Mouse (Mus musculus) ES-E14 (cell line): ENCODE results near the gene Gm10577. TPM values are rescaled to one million over a fixed set of nuclear protein-coding genes. Genes with fewer than 3 reads are reported as not detected.

Experiments
- DNase-seq: peaks from one replicate; pipeline ENCODE4 v3.0.0-alpha.2; 2013; ENCODE audit warnings: low read depth, low spot score
- H3K27ac ChIP-seq: 2 replicates; pipeline ENCODE4 v1.5.1; 2012; ENCODE audit warnings: low read depth, mild to moderate bottlenecking, low read length, moderate library complexity, mixed read lengths; ENCODE audit not compliant: poor library complexity, insufficient read depth, severe bottlenecking
- H3K36me3 ChIP-seq: 2 replicates; pipeline ENCODE4 v1.6.1; 2012; ENCODE audit warnings: mild to moderate bottlenecking, low read length, moderate library complexity, mixed read lengths; ENCODE audit not compliant: control insufficient read depth, poor library complexity, insufficient read depth, severe bottlenecking
- H3K4me1 ChIP-seq, 2 experiments: fragments of 150-350 bp in 1 of 2; sonication (generic) in 1 of 2; 2 replicates each; pipeline ENCODE4 v1.6.1; 2012; ENCODE audit warnings: low read length in 2 of 2, mild to moderate bottlenecking in 1 of 2, mixed read lengths in 1 of 2; ENCODE audit not compliant: control insufficient read depth in 2 of 2, insufficient read depth in 2 of 2, poor library complexity in 1 of 2
- H3K4me3 ChIP-seq, 2 experiments: fragments of 150-350 bp in 1 of 2; sonication (generic) in 1 of 2; 2 replicates each; pipeline ENCODE4 v1.5.1; 2012; ENCODE audit warnings: low read length in 2 of 2, low read depth in 1 of 2, mild to moderate bottlenecking in 1 of 2, mixed read lengths in 1 of 2; ENCODE audit not compliant: insufficient read depth in 1 of 2, poor library complexity in 1 of 2, severe bottlenecking in 1 of 2
- H3K9ac ChIP-seq: 2 replicates; pipeline ENCODE4 v1.6.1; 2012; ENCODE audit warnings: low read depth, mild to moderate bottlenecking, low read length, mixed read lengths; ENCODE audit not compliant: poor library complexity, insufficient read depth, severe bottlenecking
- H3K9me3 ChIP-seq: fragments of 150-350 bp; sonication (generic); 2 replicates; pipeline ENCODE4 v1.6.1; 2012; ENCODE audit warnings: low read depth, mild to moderate bottlenecking, low read length; ENCODE audit not compliant: control insufficient read depth, insufficient read depth
- CHD2 ChIP-seq: IDR thresholded peaks from 2 replicates; pipeline ENCODE4 v1.6.1; 2014; ENCODE audit warnings: mild to moderate bottlenecking, low read depth, low read length, inconsistent platforms
- HCFC1 ChIP-seq: IDR thresholded peaks from 2 replicates; pipeline ENCODE4 v1.6.1; 2012; ENCODE audit warnings: low read length, inconsistent platforms, borderline replicate concordance; ENCODE audit not compliant: insufficient read depth
- MAFK ChIP-seq: IDR thresholded peaks from 2 replicates; pipeline ENCODE4 v1.6.1; 2014; ENCODE audit warnings: mild to moderate bottlenecking, low read depth, low read length, inconsistent platforms; ENCODE audit not compliant: insufficient read depth
- ZC3H11A ChIP-seq: IDR thresholded peaks from 2 replicates; pipeline ENCODE4 v1.6.1; 2012; ENCODE audit warnings: low read depth, mild to moderate bottlenecking, inconsistent platforms, low read length, borderline replicate concordance
- ZNF384 ChIP-seq: IDR thresholded peaks from 2 replicates; pipeline ENCODE4 v1.6.1; 2012; ENCODE audit warnings: low read depth, low read length, inconsistent platforms
- in situ Hi-C, 2 experiments: fragments of 600-800 bp; cut with MboI; formaldehyde crosslinking; loops; one replicate each; pipeline ENCODE4 v1.15.1; 2025; ENCODE audit warnings: low sequenced_read_pairs in 2 of 2, inconsistent platforms in 1 of 2; ENCODE audit not compliant: unreplicated experiment in 2 of 2
- total RNA-seq: library from RNA; depleted of rRNA; stranded (reverse); fragments of 300-350 nt; gene quantifications from 2 replicates; pipeline ENCODE4 v1.2.3, GENCODE M21; 2012; rRNA removed

Gm10577 gene
- total RNA-seq, 1 experiment = not detected

DNA sequence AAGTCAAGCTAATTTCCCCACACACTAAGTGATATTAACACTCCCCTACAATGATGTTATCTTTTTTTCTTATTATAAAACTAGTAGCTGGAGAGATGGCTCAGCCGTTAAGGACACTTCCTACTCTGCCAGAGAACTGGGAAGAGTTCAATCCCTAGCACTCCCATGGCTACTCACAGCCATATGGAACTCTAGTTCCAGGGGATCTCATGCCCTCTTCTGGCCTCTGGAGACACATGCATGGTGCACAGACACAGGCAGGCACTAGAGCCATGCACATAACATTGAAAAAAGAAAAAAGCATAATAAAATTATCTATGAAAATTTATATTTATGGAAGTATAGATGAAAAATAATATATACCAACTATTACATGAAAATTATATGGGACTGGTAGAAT is 33.3 kb downstream of the Gm10577 start:
- peaks cover 3% of the 10 kb centered on the region; the same call in 1 of the 2 replicates for H3K36me3 ChIP-seq
- TF ChIP-seq MAFK (no peak), CHD2 (no peak), ZC3H11A (no peak), ZNF384 (no peak), HCFC1 (no peak)
- H3K9me3 ChIP-seq = no peaks in the 10 kb centered on the region
- no peak overlapping the region for H3K4me3 ChIP-seq
- no peak overlapping the region for H3K27ac ChIP-seq
- H3K4me1 ChIP-seq = no peaks in the 10 kb centered on the region
- in situ Hi-C loops = loop anchor here (10.0 to 25.0 kb wide), 2 partner anchors 250 to 262 kb away; no protein-coding TSS in a partner anchor
- no peak overlapping the region for H3K9ac ChIP-seq
- DNase-seq = no peak

- in situ Hi-C loops = loop anchor here in 1 of 2 experiments (25.0 kb wide), 1 partner anchor 240 kb away; no protein-coding TSS in a partner anchor
- TF ChIP-seq ZC3H11A (no peak), HCFC1 (no peak), MAFK (no peak), CHD2 (no peak), ZNF384 (no peak)
- H3K27ac ChIP-seq = no peak overlapping the region
- H3K4me1 ChIP-seq = no peaks in the 10 kb centered on the region
- DNase-seq = no peak
- H3K36me3 ChIP-seq = peaks cover 4% of the 10 kb centered on the region; the same call in 1 of the 2 replicates
- no peak overlapping the region for H3K9ac ChIP-seq
- H3K4me3 ChIP-seq = no peak overlapping the region
- no peaks in the 10 kb centered on the region for H3K9me3 ChIP-seq
These were observed 43.0 kb downstream of the Gm10577 start for GRCm38 (mm10) chr4:100977522-100977921.

GRCm38 (mm10) chr4:100974455-100975035 is 46.0 kb downstream of the Gm10577 start:
- H3K36me3 ChIP-seq = peaks cover 4% of the 10 kb centered on the region
- in situ Hi-C loops = loop anchor here in 1 of 2 experiments (25.0 kb wide), 1 partner anchor 237 kb away; no protein-coding TSS in a partner anchor
- H3K27ac ChIP-seq = no peak overlapping the region
- DNase-seq = no peak
- H3K9me3 ChIP-seq = no peaks in the 10 kb centered on the region
- H3K9ac ChIP-seq = no peak overlapping the region
- H3K4me1 ChIP-seq = no peaks in the 10 kb centered on the region
- TF ChIP-seq MAFK (no peak), CHD2 (no peak), HCFC1 (no peak), ZC3H11A (no peak), ZNF384 (no peak)
- H3K4me3 ChIP-seq = no peak overlapping the region; a peak in 1 of 4 replicates

DNA sequence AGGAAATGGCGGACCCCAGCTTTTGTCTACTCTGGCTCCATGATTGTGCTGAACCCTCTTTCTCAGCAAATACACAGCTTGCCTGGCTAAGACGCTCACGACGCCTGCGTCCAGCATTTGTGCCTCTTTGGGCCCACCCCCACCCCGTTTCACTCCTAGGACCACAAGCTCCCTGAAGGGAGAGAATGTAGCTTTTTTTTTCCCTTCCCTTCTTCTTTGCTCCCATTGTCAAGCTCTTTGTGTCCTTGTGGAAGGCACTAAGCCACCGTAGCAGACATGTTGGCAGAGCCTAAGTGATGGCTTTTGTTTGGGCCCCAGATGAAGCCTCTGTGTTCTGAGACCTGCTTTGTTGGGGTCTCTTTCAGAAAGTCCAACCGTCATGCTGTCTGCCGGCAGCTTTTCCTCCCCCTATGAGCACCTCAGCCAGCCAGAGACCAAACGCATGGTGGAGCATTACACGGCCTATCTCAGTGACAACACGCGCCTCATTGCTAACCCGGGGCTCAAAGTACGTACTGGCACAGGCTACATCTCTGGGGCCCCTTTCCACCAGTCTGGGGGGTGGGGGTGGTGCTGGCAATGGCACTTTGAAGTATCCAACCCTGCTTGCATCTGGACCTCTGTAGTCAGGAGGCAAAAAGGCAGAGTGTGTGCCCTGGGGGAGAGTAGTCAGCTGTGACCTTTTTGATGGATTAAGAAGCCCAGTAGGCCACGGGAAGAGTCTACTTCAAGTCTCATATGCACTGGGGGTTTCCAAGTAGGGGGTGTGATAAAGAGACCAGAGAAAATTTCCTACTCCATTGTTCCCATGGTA is 46.6 kb downstream of the Gm10577 start:
- no peak for DNase-seq
- no peak overlapping the region for H3K4me3 ChIP-seq
- no peak overlapping the region for H3K27ac ChIP-seq
- no peaks in the 10 kb centered on the region for H3K9me3 ChIP-seq
- TF ChIP-seq ZNF384 (no peak), CHD2 (no peak), MAFK (no peak), ZC3H11A (no peak), HCFC1 (no peak)
- H3K4me1 ChIP-seq = no peaks in the 10 kb centered on the region
- in situ Hi-C loops = no loop called here
- H3K36me3 ChIP-seq = peaks cover 7% of the 10 kb centered on the region
- no peak overlapping the region for H3K9ac ChIP-seq

Other genes starting within 250 kb of the Gm10577 start
- gene Cachd1, start 244.0 kb downstream of the Gm10577 start, total RNA-seq = 7.6 and 10.6 TPM in 2 replicates
- gene Raver2, start 48.3 kb upstream of the Gm10577 start, total RNA-seq = 8.8 and 12.1 TPM in 2 replicates
- 17.0 and 22.5 TPM in 2 replicates for gene Jak1, start 244.6 kb upstream of the Gm10577 start, total RNA-seq